Mouse (Mus musculus) mouse embryonic stem cell (cell line): ENCODE data around the gene Gm5134.

Experiments used
- in situ Hi-C, 2 experiments: fragments of 300-500 bp; cut with MboI; formaldehyde crosslinking; loops; 1 replicate in 1 of 2; 3 replicates in 1 of 2; pipeline ENCODE4 v1.14.3; 2019 to 2020; ENCODE audit warnings: low sequenced_read_pairs in 2 of 2, low pct_unique_long_range_greater_than_20kb in 1 of 2, mixed read lengths in 1 of 2; ENCODE audit not compliant: unreplicated experiment in 1 of 2

Gm5134 gene

DNA sequence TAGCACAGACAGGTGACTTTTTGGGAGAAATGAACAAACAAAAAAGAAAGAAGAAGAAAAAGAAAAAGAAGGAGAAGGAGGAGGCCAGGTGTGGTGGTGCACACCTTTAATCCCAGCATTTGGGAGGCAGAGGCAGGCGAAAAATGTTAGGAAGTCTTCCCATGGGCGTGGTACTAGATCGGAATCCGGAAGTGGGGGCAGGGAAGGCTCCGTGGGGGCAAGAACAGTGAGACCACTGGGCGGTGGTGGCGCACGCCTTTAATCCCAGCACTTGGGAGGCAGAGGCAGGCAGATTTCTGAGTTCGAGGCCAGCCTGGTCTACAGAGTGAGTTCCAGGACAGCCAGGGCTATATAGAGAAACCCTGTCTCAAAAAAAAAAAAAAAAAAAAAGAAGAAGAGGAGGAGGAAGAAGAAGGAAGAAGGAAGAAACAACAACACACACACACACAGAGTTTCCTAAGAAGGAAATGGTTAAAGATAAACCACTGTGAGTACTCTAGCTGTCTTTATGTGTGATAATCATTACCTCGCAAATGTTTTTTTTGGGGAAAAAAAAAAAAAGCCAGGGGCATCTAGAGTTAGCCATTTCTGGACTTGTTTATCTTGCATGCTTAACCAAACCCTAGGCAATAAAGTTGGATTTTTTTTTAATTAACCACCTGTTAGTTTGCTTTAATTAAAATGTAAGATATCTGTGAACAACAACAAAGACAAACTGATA lies 71.3 kb downstream of the Gm5134 start:
- in situ Hi-C loops = no loop called here

DNA sequence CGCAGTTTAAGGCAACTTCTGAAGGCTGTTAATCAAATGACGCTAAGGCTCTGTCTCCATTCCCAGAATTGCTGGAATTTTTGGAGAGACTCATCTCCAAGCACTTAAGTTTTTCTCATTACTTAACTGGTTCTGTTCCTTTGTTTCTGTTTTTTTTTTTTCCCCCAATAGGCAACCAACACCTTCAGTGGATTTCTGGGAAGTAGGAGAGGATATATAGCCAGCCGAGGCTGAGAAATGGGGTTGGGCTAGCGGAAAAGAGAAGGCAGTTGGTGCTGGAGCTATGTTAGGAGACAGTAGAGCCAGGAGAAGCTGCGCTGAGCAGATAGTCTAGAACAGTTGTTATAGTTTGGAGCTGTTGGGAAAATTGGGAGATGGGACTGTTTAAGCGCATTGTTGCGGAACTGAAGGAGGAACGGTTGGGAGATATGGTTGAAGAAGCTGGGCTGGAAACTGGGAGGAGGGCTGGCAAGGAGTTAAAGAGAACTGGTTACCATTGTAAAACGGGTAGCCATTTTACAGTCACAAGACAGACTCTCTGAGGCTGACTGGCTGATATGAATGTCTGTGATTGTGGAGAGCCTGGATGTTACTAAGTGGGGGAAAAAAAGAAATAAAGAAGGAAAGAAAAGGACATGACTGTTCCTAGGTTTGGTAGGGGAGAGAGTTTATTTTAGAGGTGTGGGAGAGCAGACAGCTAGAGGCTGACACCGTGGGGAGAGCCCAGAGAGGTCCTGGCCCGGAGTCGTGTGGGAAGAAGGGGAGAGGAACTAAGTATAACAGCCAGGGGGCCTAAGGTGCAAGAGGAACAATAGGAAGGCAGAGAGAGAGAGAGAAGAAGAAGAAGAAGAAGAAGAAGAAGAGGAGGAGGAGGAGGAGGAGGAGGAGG lies 73.1 kb downstream of the Gm5134 start:
- in situ Hi-C loops = no loop called here

DNA sequence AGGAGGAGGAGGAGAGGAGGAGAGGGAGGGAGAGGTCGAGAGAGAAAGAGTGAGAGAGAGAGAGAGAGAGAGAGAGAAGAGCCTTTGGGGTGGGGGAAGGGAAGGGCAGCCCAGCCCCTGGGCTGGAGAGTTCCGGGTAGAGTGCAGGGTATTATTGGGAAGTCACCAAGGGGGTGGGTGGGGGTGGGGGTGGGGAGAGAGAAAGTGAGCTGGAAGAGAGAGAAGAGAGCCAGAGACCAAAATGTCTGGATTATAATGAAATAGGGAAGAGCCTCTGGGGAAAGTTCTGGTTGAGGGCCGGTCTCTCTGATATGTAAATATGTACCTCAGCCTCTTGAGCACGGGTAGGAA lies 73.7 kb downstream of the Gm5134 start:
- in situ Hi-C loops = no loop called here

- in situ Hi-C loops = no loop called here
Observed at GRCm38 (mm10) chr10:76028396-76028795, 74.1 kb downstream of the Gm5134 start.

- in situ Hi-C loops = no loop called here
Observed at GRCm38 (mm10) chr10:76029276-76029675, 75.0 kb downstream of the Gm5134 start.

GRCm38 (mm10) chr10:76030496-76030895 lies 76.2 kb downstream of the Gm5134 start:
- in situ Hi-C loops = no loop called here

GRCm38 (mm10) chr10:76031511-76032401 lies 77.4 kb downstream of the Gm5134 start:
- in situ Hi-C loops = no loop called here

- in situ Hi-C loops = no loop called here
Observed at GRCm38 (mm10) chr10:76032402-76033118, 78.2 kb downstream of the Gm5134 start, which contains the start of gene Zfp280b. Gene Zfp280b (plus strand): TSS chr10:76032650.

DNA sequence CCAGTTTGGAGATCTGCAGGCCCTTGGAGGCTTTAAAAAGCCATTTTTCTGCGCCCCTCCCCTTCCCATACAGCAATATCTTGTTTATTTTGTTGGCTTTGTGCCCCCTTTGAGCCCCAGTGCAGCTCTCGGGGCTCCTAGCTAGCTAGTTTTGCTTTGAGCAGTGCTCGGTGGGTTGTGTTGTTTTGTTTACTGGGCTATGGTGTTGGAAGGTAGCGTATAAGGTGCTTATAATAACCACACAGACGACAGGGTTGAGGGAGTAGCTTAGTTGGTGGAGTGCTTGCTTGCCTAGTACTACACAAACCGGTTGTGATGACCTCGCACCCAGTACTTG lies 78.8 kb downstream of the Gm5134 start:
- in situ Hi-C loops = no loop called here

DNA sequence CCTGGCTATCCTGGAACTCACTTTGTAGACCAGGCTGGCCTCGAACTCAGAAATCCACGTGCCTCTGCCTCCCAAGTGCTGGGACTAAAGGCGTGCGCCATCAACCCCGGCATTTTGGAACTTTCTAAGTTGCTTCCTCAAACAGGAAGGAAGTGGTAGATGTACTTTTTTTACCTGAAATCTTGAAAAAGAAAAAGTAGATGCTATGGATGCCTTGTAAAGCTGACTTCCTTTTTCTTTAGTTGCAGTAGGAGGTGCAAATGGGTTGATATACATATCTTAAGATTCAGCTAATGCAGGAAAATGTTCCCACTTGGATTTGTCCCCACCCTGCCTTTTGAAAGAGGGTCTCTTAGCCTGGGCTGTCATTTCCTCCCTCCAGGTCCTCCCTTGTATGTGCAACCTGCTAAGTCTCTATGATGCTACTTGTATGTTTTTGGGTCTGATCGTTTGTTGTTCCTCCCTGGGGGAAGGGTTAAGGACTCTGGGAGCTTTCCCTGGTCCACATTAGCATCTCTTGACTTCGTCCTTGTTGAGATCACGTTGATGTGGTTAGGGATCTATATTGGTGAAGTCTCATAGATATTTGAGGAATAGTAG lies 79.8 kb downstream of the Gm5134 start:
- in situ Hi-C loops = no loop called here

DNA sequence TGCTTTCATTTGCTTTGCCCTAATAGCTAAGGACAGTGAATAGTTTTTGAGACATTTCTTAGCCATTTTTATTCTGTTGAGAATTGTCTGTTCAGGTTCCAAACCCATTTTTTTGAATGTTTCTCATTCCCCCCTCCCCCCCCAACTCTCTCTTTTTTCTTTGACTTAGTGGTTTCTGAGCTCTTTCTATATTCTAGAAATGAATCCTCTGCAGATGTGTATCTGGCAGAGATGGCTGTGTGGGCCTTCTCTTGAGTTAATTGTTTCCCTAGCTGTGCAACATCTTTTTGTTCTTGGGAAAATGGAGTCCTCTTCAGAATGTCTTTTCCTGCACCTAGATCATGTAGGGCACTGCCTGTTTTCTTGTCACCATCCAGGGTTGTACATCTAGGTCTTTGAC lies 81.0 kb downstream of the Gm5134 start:
- in situ Hi-C loops = no loop called here

DNA sequence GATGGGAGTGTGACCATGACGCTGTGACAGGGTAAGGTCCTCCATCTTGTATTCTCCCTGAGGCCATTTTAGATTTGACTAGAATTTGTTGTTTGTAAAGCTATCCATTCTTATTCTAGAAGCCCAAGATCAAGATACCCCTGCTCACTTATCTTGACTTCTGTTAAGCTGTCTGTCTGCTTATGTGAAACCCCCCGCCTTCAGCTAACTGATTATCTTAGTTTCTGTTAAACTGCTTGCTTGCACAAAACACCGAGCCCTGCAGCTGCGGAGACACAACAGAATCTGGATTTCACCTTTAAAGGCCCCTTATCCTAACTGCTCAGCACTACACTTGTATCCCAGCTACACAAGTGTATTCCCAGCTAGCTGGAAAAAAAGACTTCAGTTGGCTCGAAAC lies 82.6 kb downstream of the Gm5134 start:
- in situ Hi-C loops = no loop called here

- in situ Hi-C loops = no loop called here
Observed at GRCm38 (mm10) chr10:76045343-76045742, 91.0 kb downstream of the Gm5134 start.

DNA sequence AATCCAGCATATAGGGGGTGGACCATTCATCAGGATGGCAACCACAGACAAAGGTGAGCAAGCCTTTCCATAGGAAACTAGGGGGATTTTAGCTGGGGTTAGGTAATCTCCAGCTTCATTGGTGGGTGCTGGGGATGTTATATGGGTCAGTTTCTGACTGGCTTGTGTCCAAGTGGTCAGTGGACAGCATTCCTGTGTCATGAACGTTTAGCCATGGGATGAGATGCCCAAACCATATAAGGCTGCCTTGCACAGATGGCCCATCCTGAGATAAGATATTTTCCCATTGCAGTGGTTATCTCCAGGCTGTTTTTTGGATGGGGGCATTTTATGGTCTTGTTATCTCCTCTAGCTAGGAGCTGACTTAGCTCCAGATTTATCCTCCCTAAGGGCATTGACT lies 92.4 kb downstream of the Gm5134 start:
- in situ Hi-C loops = no loop called here

DNA sequence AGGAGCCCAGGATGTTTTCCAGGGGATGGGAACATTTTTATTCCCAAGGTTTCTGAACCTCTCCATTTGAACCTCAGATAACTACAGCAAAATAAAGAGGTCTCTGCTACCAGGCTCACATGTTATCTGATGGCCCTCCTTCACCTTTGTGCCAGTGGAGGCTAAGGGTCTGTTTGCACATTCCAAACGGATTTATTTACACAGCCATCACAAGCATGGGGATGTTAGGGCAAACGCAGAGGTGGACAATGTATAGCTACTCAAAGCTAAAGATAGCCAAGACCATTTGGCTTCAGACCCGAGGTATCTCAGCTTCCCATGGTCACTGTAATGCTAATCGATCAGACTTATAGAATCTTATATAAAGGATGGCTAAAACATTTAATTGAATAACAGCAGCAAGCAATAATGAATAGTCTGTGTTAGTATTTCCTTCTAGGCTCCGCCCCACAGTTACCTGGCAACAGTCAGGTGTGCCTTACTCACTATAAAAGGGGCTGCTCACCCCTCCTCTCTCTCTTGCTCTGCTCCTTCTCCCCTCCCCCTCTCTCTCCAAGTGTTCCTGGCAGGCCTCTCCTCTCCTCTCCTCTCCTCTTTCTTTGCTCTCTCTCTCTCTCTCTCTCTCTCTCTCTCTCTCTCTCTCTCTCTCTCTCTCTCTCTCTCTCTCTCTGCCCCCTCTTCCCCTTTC lies 93.0 kb downstream of the Gm5134 start:
- in situ Hi-C loops = no loop called here

DNA sequence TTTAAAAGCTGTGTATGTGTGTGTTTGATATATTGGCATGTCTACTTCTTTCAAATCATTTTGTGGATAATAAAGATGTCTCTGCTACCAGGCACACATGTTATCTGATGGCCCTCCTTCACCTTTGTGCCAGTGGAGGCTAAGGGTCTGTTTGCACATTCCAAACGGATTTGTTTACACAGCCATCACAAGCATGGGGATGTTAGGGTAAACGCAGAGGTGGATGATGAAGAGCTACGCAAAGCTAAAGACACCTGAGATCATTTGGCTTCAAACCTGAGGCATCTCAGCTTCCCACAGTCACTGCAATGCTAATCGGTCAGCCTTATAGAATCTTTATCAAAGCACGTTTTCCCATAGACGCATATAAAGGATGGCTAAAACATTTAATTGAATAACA lies 94.7 kb downstream of the Gm5134 start:
- in situ Hi-C loops = no loop called here

- in situ Hi-C loops = no loop called here
Observed at GRCm38 (mm10) chr10:76051860-76052259, 97.5 kb downstream of the Gm5134 start.
